Mouse (Mus musculus) hindbrain, embryonic 15.5 days (tissue): ENCODE data around the gene Unc45b. TPM values are rescaled to one million over a fixed set of nuclear protein-coding genes. Genes with fewer than 3 reads are reported as not detected.
A peak's percentile ranks its signal among the peaks of the same experiment; 100 is the strongest.
"Not testable (repeated sequence)": the region's sequence is repeated elsewhere in the genome, so short reads cannot be mapped to it uniquely, and the experiment has no call there.

Experiments used
- ATAC-seq: fragments of 200-750 bp; cut with Nextera tagmentation; 2 replicates; pipeline ENCODE4 v1.8.0; 2017; ENCODE audit warnings: low read depth, moderate number of reproducible peaks, moderate TSS enrichment; ENCODE audit not compliant: low FRiP score
- H3K27ac ChIP-seq: fragments of 300-500 bp; sonication (generic); replicated peaks from 2 replicates; pipeline ENCODE4 v1.5.1; 2015; ENCODE audit warnings: mild to moderate bottlenecking, inconsistent platforms
- H3K27me3 ChIP-seq: fragments of 300-500 bp; sonication (generic); 2 replicates; pipeline ENCODE4 v1.6.1; 2015; ENCODE audit warnings: control low read depth, inconsistent platforms
- H3K36me3 ChIP-seq: fragments of 300-500 bp; sonication (generic); 2 replicates; pipeline ENCODE4 v1.6.1; 2015; ENCODE audit warnings: control low read depth, inconsistent platforms
- H3K4me1 ChIP-seq: fragments of 300-500 bp; sonication (generic); replicated peaks from 2 replicates; pipeline ENCODE4 v1.6.1; 2015; ENCODE audit warnings: control low read depth, inconsistent platforms
- H3K4me2 ChIP-seq: fragments of 300-500 bp; sonication (generic); 2 replicates; pipeline ENCODE4 v1.6.1; 2015; ENCODE audit warnings: moderate library complexity, mild to moderate bottlenecking, inconsistent platforms
- H3K4me3 ChIP-seq: fragments of 300-500 bp; sonication (generic); 2 replicates; pipeline ENCODE4 v1.5.1; 2015; ENCODE audit warnings: mild to moderate bottlenecking, inconsistent platforms
- H3K9ac ChIP-seq: fragments of 300-500 bp; sonication (generic); 2 replicates; pipeline ENCODE4 v1.6.1; 2015; ENCODE audit warnings: inconsistent platforms
- H3K9me3 ChIP-seq: fragments of 300-500 bp; sonication (generic); 2 replicates; pipeline ENCODE4 v1.6.1; 2016; ENCODE audit warnings: control low read depth, inconsistent platforms
- WGBS: fragments of 180-500 bp; shearing (Covaris S2); methylation state at CpG from one replicate; pipeline ENCODE4 v1.1.7; 2015; 5-methylcytosine and 5-hydroxymethylcytosine counted together
- microRNA-seq: library from miRNA; unstranded; fragments of <30 nt; microRNA quantifications from one replicate; pipeline ENCODE4, GENCODE M21; 2016
- polyA plus RNA-seq: library from polyadenylated mRNA; unstranded; fragments of >200 nt; fragmentation: Nextera tagmentation; extraction: Ambion mirVana; gene quantifications from 2 replicates; pipeline ENCODE4 v1.2.1, GENCODE M21; 2015

Gene Unc45b
- polyA plus RNA-seq, 1 experiment from 2014 or later, result 1.5 TPM

DNA sequence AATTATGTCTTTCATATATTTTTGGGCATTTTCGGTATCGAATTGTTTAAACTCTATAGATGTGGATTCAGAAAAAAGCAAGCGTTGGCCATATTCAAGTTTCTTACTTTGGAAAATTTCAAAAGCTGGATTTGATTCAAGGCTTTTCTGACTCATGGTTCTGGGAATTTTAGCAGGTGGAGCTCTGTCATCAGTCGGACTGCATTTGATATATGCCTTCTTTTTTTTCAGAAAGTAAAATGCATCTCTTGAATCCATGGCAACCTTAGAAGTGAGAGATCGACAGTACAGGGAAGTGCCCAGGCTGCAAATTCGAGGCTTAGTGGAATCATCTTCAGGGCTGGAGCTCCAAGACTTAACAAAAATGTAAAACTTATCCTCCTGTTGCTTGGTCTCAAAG is 77.3 kb downstream of the Unc45b start:
- H3K27me3 ChIP-seq, result 0 out of 2 replicates have a peak, but pooled peaks cover 11% of the 10 kb centered on the region
- WGBS, result 90% methylated on average over 6 of the region's 6 CpGs
- no peak overlapping the region for H3K27ac ChIP-seq
- H3K9ac ChIP-seq, result no peak overlapping the region
- H3K4me2 ChIP-seq, result no peak overlapping the region
- no peaks in the 10 kb centered on the region for H3K9me3 ChIP-seq
- H3K4me1 ChIP-seq, result peaks cover 9% of the 10 kb centered on the region
- H3K4me3 ChIP-seq, result no peak overlapping the region
- H3K36me3 ChIP-seq, result no peaks in the 10 kb centered on the region
- no peak for ATAC-seq

DNA sequence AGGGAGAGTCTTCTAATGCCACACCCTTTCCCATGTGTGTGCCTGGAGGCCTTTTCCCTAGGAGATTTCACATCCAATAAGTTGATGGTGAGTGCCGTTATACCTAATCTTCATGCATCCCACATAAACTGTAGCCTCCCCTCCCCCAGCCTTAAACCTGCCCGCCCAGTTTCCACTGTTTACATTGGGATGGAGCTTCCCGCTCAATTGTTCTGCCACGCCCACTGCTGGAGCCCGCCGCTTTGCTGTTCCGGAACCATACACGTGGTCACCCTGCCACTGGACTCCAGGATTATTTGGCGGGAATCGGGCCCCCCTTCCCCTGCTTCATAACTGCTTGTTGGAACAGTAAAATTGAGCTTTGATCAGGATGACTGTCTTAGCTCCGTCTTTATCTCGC is 79.0 kb downstream of the Unc45b start:
- Histone ChIP-seq H3K4me3 (no peak overlapping the region), H3K4me2 (peak overlapping the region; percentile 33), H3K36me3 (no peaks in the 10 kb centered on the region), H3K9ac (no peak overlapping the region), H3K27ac (no peak overlapping the region), H3K9me3 (no peaks in the 10 kb centered on the region), H3K4me1 (peaks cover 9% of the 10 kb centered on the region), H3K27me3 (0 out of 2 replicates have a peak, but pooled peaks cover 11% of the 10 kb centered on the region)
- WGBS, result 44% methylated on average over 12 of the region's 12 CpGs
- ATAC-seq, result no peak

- ATAC-seq, H3K9me3 ChIP-seq, H3K9ac ChIP-seq, H3K27ac ChIP-seq, H3K4me1 ChIP-seq, H3K36me3 ChIP-seq: not testable (repeated sequence)
- Histone ChIP-seq H3K4me3 (peak overlapping the region; percentile 32), H3K27me3 (0 out of 2 replicates have a peak, but pooled peaks cover 11% of the 10 kb centered on the region), H3K4me2 (peak overlapping the region; percentile 61)
- 16% methylated on average over 19 of the region's 19 CpGs for WGBS
These were observed 80.4 kb downstream of the Unc45b start for GRCm38 (mm10) chr11:82990612-82991385.

DNA sequence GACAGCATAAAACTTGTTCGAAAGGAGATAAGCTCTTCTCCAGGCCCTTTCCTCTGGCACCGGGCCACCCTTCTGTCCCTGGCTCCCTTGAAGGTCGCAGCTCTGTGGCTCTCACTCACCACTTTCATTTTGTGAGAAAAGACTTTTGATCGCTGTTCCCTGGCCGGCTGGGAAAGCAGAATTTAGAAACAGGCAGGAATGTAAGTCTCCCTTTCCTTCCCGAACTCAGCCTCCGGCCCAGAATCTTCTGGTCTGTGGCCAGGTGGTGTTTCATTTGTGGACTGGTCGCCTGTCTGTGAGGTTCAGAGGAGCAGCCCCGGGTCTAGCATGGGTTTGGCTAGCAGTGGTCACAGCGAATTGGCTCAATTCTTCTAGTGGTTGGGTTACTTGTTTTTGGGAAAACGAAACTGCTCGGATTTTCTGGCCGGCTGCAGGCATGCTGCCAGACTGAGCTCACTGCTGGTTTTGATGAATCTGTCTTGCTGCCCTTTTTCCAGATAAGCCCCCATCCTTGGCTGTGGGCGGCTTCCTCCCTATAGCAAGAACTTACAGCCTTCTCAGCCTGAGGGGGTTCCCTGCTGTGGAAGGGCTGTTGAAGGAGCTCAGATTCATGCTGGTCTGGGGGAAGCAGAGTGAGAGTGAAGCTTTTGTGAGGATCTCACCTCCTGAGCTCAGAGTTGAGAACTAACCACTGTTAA is 81.3 kb downstream of the Unc45b start, which contains the start of gene Slfn9:
Slfn9 (minus strand) TSS at position 362 of the 698 bp plus-strand sequence.
- no peak for ATAC-seq
- Histone ChIP-seq H3K4me1 (peaks cover 9% of the 10 kb centered on the region), H3K9ac (peak within 1 kb of the TSS; percentile 18; the same call in 1 of the 2 replicates), H3K27ac (no peak within 1 kb of the TSS), H3K9me3 (no peaks in the 10 kb centered on the region), H3K36me3 (no peaks in the 10 kb centered on the region), H3K4me3 (peak within 1 kb of the TSS; percentile 32), H3K4me2 (peak within 1 kb of the TSS; percentile 61), H3K27me3 (0 out of 2 replicates have a peak, but pooled peaks cover 11% of the 10 kb centered on the region)
- 7% methylated on average over 14 of the region's 14 CpGs for WGBS

Small RNA genes lying within 50 kb of the gene (microRNA-seq; reads per million reads assigned to microRNA genes)
- not detected for gene Mir7679

Other genes with a start within 250 kb of the Unc45b start
- 0.22 and 0.30 TPM in 2 replicates for gene Cct6b, start 146.2 kb upstream of the Unc45b start, polyA plus RNA-seq
- 26.1 and 27.0 TPM in 2 replicates for gene Zfp830, start 146.2 kb upstream of the Unc45b start, polyA plus RNA-seq
- gene Lig3, start 129.4 kb upstream of the Unc45b start, polyA plus RNA-seq, result 22.5 and 22.6 TPM in 2 replicates
- 4.1 and 4.2 TPM in 2 replicates for gene Rffl, start 39.3 kb upstream of the Unc45b start, polyA plus RNA-seq
- gene Rad51d, start 19.9 kb upstream of the Unc45b start, polyA plus RNA-seq, result 10.7 and 12.3 TPM in 2 replicates
- gene Fndc8, start 18.4 kb upstream of the Unc45b start, polyA plus RNA-seq, result 0.82 and 0.98 TPM in 2 replicates
- gene Nle1, start 2.1 kb upstream of the Unc45b start, polyA plus RNA-seq, result 33.1 and 34.4 TPM in 2 replicates
- 1.5 and 1.9 TPM in 2 replicates for gene Slfn5, start 40.8 kb downstream of the Unc45b start, polyA plus RNA-seq
- gene Slfn9, start 81.3 kb downstream of the Unc45b start, polyA plus RNA-seq, result 2.6 and 3.6 TPM in 2 replicates
- gene Slfn8, start 110.3 kb downstream of the Unc45b start, polyA plus RNA-seq, result 0.25 and 0.41 TPM in 2 replicates
- gene Slfn2, start 154.6 kb downstream of the Unc45b start, polyA plus RNA-seq, result 1.6 and 2.2 TPM in 2 replicates
- gene Slfn1, start 206.3 kb downstream of the Unc45b start, polyA plus RNA-seq, result 0.60 TPM in 1 of 2 replicates, not detected in the other